Mouse (Mus musculus) gastrocnemius, postnatal 36 days (tissue): ENCODE results near the gene Fras1. TPM values are rescaled to one million over a fixed set of nuclear protein-coding genes. Genes with fewer than 3 reads are reported as not detected.

Experiments
- DNase-seq, 2 experiments: peaks; one replicate each; pipeline ENCODE4 v3.0.0; 2022
- intact Hi-C: fragments of 180-260 bp; cut with DNase I; formaldehyde crosslinking; loops from one replicate; pipeline ENCODE4 v1.15.1; 2025
- total RNA-seq, 2 experiments: library from RNA; stranded (reverse); gene quantifications; 2 replicates each; pipeline ENCODE4 v1.2.3; 2021

Fras1 gene
- total RNA-seq, 2 experiments from 2014 or later = 2.9 to 3.4 TPM

DNA sequence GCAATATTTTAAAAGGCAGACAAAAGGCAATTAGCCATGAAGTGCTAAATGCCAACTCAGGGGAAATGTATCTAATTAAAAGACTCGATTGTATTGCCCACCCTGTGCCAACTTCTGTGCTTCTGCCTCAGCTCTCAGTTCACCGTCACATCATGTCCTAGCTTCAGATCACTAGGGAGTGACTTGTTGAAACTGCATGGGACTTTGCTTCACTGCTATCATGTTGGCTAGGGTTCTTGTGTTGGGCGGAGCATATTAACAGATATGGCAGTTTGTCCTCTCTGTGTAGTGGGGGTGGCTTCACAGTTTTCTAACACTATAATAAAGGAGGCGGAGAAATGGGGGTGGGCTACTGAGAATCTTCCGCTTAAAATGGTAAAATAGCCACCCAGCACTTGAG, 172.2 kb downstream of the Fras1 start:
- no peak for DNase-seq
- intact Hi-C loops = no loop called here

DNA sequence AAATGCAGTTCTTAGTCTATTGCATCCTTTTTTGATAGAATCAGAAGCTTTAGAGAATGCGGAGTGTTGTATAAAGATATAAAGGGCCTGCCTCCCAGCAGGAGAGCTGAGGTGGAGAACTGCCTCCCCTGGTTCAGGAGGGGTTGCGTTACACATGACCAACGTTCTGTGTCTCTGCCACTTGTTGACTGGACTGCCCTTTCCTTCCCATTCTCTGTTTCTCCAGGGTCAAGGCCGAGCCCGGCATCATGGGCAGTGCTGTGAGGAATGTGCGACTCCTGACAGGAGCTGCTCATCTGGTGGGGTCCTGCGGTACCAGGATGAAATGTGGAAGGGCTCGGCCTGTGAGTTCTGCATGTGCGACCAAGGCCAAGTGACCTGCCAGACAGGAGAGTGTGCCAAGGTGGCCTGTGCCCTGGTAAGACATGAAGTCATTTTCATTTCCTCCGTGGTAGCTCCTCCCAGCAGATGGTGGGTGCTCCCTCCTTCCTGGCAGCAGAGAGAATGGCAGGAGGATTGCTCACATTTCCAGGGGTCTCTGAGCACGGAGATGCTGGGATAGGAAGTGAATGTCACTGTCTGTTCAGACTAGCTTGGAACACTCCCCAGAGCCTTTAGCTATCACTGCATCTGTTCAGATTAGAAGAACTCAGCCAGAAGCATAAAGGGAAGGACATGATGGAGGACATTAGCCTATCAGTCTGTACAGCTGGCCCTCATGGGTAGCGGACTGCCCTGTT, 181.4 kb downstream of the Fras1 start:
- no peak for DNase-seq
- intact Hi-C loops = no loop called here

DNA sequence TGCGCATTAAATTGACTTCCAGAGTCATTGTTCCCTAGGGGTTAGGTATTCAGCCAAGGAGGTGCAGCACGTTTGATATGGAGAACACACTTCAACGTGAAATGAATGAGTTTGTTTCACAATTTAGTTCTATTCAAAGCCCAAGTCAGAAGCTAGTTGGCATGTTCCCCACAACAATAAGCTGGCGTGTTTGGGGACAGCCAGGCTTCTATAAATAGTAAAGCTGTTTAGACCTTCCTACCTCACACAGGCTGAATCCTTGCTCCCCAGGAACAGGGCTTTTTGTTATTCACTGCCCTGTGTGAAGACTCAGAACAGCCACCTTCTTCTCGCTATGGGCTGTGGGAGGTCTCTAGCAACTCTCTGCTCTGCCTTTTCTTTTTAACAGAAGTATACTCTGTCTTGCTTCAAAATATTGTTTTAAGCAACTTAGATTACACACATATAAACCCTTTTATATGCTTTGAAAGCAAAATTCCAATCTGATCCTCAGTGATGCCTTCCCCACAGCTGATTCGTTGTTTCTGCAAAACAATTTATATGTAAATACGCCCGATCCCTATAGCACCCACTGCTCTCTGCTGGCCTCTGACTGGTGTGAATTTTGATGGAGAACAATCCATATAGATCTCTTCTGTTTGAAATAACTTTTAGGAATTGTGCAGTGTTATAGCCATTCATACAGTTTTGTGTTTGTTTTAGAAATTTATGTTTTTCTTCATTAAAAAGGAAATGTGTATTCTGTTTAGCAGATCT, 184.5 kb downstream of the Fras1 start:
- intact Hi-C loops = no loop called here
- no peak for DNase-seq

DNA sequence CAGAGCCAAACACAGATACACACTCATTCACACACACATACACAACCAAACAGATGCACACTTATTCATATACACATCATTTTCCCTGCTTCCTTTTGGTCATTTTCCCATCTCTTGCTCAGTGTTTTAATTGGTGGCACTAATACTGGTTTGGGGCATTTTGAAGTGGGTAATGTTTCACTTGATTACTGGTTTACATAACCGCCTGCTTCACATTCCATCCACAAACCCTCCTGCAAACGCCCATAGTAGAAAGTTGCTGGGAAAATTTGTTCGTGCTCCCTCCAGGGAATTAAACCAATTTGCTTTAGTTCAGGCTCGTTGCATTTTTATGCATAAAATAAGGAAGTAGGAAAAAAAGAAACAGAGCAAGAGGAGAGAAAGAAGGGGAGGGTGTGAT, 200.8 kb downstream of the Fras1 start:
- no peak for DNase-seq
- intact Hi-C loops = no loop called here

DNA sequence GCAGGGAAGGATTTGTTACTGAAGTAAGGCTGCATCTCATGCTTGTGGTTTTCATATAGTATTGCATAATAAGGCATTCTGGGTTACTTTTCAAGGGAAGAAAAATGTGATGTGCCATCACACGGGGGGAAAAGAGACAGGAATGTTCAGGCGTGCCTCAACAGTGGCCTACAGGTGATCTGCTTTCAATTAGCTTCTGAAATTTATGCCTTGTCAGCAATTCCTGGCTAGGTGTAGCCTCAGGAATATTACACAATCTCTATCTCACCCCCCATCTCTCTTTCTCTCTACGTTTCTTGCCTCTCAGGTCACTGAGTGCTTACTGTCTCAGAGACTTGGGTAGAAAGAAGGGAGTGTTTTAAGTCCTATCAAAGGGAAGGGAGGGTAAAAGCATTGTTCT, 204.9 kb downstream of the Fras1 start:
- intact Hi-C loops = no loop called here
- DNase-seq = no peak

DNA sequence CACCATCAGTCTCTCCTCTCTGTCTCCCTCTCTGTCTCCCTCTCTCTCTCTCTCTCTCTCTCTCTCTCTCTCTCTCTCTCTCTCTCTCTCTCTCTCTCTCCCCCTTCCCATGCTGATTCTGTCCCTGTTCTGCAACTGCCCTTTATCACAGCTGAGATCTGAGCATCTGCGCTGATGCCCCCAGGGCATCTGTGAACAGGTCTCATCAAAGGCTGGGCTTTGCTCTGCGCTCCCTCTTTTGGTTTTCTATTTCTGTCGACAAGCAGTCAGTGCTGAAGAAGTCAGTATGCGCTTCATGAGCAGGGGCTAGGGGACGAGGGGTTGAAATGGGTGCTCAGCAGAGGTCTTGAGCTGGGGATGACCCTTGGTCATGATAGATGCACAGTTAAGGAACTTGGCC, 206.2 kb downstream of the Fras1 start:
- intact Hi-C loops = no loop called here
- no peak for DNase-seq

DNA sequence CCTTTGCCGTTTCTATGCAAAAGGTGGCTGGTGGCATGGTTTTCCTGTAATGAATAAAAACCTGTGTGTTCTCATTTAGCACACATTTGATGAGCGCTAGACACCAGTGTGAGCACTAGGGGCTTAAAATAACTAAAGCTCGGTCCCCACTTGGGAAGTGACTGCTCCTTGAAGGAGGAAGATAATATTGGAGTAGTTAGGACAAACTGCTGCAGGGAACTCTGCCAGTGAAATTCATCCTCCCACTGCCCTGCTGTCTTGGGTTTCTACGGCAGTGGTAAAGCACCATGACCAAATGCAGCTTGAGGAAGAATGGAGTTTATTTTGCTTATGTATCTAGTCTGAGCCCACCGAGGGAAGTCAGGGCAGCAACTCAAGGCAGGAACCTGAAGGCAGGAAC, 211.0 kb downstream of the Fras1 start:
- intact Hi-C loops = no loop called here
- DNase-seq = no peak

DNA sequence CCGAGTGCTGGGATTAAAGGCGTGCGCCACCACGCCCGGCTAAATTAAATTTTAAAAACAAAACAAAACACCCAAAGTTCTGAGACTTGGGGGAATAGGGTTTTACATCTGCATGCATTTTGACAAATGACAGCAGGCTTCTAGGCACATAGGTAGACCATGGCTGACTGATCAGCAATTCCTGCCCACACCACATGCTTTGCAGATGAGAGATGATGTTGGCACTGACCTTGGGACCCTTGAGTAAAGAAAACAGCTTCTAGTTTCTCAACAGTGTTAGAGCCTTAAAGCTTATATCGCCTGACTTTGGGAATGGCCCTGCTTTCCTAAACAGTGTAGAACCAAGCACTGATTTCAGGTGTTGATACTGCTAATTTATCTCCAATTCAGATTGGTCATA, 216.9 kb downstream of the Fras1 start:
- intact Hi-C loops = loop anchor here (1.0 kb wide), 1 partner anchor 23 kb away; no protein-coding TSS in a partner anchor
- DNase-seq = no peak

DNA sequence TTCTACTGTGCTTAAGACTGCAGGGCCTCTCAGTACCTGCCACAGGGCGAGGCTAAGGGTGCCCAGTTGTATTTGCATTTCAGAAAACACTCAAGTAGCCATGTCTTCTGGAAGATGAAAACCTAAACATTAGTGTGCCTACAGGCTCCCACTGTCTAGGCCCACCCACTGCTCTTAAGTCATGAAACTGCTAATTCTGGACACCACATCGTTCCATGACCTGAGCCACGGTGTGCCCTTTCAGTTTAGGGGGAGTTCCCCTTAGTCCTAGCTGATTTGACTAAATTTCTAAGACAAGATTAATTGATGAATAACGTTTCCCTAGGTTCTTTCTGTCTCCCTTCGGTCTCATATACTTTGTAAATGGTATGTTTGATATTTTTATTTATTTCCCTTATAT, 222.0 kb downstream of the Fras1 start:
- intact Hi-C loops = no loop called here
- no peak for DNase-seq

DNA sequence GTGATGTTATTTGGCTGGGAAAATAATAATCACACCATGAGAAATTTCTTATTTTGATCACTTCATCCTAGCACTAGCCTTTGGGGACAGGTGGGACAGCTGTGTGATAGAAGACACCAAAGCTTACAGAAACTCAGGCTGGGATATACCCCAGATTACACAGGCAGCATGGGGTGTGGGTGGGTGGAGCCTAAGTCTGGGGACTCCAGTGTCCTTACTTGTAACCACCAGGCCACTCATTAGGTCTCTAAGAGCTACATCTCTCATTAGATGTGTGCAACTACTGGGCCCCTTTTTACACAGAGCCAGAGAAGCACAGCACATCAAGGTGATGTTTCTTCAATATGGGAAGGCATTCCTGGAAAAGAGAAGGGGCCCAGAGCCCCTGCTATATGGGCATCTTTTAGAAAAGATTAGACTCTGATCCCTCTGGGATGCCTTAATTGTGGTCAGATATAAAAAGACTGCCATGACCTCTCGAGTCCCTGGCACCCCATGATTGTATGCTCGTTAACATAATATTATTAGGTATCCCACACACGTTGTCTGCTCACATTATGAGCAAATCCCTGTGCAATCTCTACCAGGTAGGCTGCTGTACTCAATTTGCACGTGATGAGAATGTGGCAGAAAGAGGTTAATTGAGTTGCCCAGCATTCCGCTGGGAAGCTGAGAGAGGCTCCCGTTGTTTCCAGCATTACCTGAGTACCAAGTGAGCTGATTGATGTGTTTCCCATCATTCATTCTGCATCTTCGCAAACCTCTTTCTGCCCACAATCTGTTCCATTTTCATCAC, 230.4 kb downstream of the Fras1 start:
- intact Hi-C loops = no loop called here
- no peak for DNase-seq

DNA sequence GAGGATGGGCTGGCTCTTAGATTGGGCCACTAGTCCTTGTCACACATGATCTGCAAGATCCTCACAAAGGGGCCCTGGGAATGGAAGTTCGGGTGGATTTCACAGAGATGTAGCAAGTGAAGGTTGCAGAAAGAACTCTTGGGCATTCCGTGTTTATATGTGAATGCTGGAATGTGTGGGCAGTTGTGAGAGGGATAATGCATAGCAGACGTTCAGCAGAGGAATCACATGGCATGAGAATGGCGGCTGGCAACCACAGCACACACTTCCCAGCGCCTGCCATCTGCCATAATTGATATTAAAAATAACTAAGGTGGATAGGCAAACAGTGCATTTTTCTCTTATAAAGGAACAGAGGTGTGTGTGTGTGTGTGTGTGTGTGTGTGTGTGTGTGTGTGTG, 234.3 kb downstream of the Fras1 start:
- intact Hi-C loops = no loop called here
- DNase-seq = no peak

DNA sequence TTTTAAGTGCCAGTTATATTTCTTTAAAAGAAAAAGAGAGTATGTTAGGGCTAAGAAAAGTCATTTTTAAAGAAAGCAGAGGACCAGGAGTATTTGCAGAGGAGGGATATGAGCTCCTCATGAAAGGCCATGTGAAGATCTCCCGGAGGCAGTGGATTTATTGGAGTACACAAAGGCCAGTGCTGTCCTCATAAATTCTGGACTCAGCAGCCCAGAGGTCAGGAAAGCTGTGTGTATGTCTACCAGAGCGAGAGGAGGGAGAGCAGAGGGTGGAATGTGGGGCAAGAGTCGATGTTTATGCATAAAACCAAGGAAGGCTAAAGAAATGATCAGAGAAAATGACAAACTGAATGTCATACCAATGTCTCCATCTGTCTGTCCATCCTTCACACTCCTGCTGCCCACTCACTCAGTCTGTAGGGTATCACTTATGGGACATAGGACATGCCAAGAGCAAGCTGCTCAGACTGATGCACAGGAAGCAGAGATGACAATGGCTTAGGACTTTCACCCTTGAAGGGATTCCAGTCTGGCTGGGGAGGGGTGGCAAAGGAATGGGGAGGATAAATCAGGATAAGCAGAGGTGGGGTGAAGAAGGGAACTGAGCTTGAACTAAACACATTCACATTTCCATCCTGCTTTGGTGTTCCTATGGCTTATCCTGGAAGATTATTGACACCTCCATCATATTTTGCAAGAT, 235.0 kb downstream of the Fras1 start:
- intact Hi-C loops = no loop called here
- DNase-seq = no peak

DNA sequence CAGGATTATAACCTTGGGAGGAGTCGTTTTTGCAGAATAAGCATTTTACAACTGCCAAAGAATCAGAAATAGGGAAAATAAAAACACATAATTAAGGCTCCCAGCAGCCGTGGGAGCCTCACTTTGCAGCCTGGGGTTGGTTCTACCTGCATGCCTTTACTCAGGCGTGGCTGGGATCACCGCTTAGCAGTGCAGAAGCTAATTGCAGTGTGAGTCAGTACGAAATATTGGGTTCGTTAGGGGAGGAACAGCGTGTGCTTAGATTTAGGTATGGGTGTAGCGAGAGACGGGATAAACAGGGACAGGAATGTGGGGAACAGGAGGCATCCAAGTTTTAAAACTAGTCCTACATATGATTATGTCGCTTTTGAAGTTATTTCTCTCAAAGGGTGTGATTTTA, 238.3 kb downstream of the Fras1 start:
- no peak for DNase-seq
- intact Hi-C loops = no loop called here

DNA sequence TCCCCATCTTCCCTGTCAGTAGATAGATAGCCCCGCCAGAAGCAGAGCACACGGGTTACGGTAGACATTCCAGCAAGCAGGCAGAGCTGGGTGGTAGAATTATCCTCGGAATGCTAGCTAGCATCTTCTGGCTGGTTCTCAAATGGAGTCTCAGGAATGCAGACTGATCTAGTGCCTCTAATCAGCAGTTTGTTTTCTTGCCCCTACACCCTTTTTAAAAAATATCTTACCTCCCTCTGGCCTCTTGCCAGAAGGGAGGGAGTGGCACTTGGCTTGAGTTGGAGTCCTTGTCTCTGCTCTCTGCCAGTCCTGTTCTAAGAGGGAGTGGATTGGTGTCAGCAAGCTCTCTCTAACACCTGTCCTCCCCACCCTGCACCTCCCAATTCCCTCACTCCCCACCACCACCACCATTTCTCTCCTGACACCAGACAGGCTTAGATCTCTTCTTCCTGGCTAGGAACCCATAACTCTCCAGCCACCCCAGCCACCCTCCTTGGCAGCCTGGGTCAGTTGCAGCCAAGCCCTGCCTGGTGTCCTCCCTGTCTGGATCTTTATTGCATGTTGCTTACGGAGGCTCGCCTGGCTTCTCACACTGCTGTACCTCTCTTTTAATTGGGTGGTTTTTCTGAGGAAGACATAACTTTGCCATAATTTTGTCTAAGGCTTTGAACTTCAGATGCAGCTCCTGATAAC, 243.3 kb downstream of the Fras1 start:
- intact Hi-C loops = no loop called here
- no peak for DNase-seq

DNA sequence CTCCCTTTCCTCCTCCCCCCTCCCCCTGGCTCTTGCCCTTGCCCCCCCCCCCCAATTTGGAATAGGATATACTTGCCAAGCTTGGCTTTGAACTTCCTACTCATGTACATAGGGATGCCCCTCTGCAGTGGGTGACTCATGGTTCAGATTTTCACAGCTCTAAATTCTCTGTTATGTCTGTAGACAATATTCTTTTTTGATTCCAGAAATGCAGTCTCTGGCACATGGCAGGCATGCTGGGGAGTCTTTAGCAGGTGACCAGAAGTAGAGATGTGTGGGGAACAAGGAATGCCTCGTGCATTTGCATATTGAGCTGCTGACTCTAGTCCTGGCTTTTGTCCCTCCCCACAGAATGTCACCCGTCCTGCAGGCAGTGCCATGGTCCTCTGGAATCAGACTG, 244.3 kb downstream of the Fras1 start:
- intact Hi-C loops = no loop called here
- DNase-seq = no peak

DNA sequence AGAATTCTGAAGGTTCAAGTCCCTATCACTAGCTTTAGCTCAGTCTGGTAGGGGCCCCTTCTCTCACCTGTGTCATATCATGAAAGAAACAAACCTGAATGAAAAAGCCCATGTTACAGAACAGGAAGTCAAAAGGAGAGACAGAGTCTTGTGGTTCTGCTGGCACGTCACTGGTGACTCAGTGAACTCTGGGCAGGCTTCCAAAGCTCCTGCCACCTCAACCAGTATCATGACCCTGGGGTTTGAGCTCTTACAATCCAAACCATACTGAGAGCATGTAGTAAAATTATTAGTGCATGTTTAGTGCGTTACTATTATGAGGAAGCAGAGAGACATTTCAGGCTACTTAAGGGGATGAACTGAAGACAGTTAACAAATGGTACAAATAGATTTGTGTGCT, 246.5 kb downstream of the Fras1 start:
- intact Hi-C loops = no loop called here
- DNase-seq = no peak

DNA sequence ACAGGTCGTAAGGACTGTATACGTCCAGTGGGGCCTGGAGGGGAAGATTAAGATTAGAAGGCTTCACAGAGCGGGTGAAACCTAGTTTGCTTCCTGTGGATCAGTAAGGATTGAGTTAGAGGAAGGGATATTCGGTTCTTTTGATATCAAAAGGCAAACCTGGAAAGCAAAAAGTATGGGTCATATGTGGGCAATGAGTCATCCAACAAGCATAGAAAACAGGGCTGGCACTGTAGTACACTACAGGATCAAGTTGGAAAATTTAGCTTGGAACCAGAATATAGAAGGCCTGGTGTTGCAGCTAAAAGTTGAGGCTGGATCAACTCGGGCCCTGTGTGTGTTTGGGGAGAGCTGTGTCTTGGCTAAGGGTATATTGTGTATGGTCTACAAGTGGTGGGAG, 246.9 kb downstream of the Fras1 start:
- DNase-seq = no peak
- intact Hi-C loops = no loop called here

DNA sequence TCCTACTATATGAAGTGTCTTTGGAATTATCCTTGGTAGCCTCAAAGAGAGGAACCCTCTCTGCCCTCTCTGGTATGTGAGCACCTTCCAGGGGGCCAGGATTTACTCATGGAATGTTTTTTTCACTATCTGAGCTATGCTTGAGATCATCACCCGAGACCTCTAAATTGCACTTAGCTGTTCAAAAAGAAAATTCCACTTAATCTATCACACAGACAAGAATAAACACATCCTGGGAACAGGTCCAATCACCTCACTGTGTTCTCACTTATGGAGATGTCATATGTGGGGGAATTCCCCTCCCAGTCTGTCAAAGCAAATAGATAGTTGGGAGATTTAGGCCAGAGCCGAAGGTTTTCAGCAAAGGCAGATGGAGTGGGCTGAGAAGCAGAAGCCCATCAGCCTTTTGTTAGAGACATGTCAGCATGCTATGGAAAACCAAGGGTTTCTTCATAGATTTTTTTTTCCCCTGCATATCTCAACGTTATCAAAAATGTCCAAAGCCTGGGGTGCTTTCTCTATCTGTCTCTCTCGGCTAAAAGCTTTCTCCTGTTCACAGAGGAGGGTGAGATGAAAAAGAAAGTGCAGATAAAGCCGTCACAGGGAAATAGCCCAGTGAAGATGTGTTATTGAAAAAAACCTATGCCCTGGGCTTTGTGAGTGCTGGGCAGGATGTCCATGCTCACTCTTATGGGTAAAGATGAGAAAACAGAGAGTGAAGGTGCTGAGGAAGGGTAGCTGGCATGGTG, 249.0 kb downstream of the Fras1 start:
- intact Hi-C loops = no loop called here
- no peak for DNase-seq

DNA sequence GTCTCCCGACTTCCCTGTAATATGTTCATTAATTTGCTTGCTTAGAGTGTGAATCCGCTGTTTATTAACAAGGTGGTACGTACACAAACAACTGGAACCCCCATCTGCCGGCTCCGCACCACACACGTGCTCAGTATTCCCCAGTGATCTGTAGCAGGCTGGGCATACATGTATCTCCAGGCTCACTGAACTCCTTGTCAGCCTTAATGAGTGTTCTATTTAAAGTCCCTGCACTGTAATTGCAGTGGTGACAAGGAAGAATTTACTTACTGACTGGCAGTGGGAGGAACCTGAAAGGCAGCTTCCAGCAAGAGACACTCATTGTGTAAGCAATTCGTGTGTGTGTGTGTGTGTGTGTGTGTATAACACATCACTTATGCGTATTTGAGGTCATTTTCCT, 256.1 kb downstream of the Fras1 start:
- DNase-seq = no peak
- intact Hi-C loops = no loop called here
